Mouse (Mus musculus) CH12.LX (cell line): Measurements from ENCODE around the gene Prokr1. TPM values are rescaled to one million over a fixed set of nuclear protein-coding genes. Genes with fewer than 3 reads are reported as not detected.
"Not testable (repeated sequence)": the region's sequence is repeated elsewhere in the genome, so short reads cannot be mapped to it uniquely, and the experiment has no call there.

Source experiments
- DNase-seq: peaks from one replicate; pipeline ENCODE4 v3.0.0-alpha.2; 2013; ENCODE audit errors: extremely low read depth
- H3K27ac ChIP-seq: 2 replicates; pipeline ENCODE4 v1.5.1; 2012; ENCODE audit warnings: low read depth, mild to moderate bottlenecking, control low read depth, moderate library complexity; ENCODE audit not compliant: insufficient read depth
- H3K27me3 ChIP-seq: replicated peaks from 2 replicates; pipeline ENCODE3; 2012; ENCODE audit warnings: inconsistent platforms
- H3K36me3 ChIP-seq, 2 experiments: replicated peaks in 1 of 2; 2 replicates each; pipeline versions ENCODE3 to v1.6.1; 2012; ENCODE audit warnings: inconsistent platforms in 1 of 2, low read length in 1 of 2, mild to moderate bottlenecking in 1 of 2, mixed read lengths in 1 of 2, moderate library complexity in 1 of 2; ENCODE audit not compliant: control insufficient read depth in 1 of 2, insufficient read depth in 1 of 2
- H3K4me1 ChIP-seq, 2 experiments: 2 replicates each; pipeline ENCODE4 v1.6.1; 2012; ENCODE audit warnings: inconsistent platforms in 1 of 2, moderate library complexity in 1 of 2; ENCODE audit not compliant: insufficient read depth in 2 of 2, control insufficient read depth in 1 of 2
- H3K4me2 ChIP-seq: 2 replicates; pipeline ENCODE4 v1.6.1; 2012; ENCODE audit warnings: low read depth, mild to moderate bottlenecking, control low read depth; ENCODE audit not compliant: poor library complexity, insufficient read depth, severe bottlenecking
- H3K4me3 ChIP-seq, 3 experiments: fragments of 150-350 bp in 1 of 3; sonication (generic) in 1 of 3; replicated peaks in 1 of 3; 2 replicates each; pipeline versions ENCODE3 to v1.5.1; 2011 to 2012; ENCODE audit warnings: low read depth in 2 of 3, low read length in 2 of 3, mild to moderate bottlenecking in 2 of 3, moderate library complexity in 2 of 3, control low read depth in 1 of 3, improper control_type of control experiment in 1 of 3, inconsistent platforms in 1 of 3, mixed read lengths in 1 of 3; ENCODE audit not compliant: poor library complexity in 1 of 3
- H3K79me2 ChIP-seq: replicated peaks from 2 replicates; pipeline ENCODE4 v1.6.1; 2012; ENCODE audit warnings: mild to moderate bottlenecking, moderate library complexity; ENCODE audit not compliant: control insufficient read depth, poor library complexity, insufficient read depth, severe bottlenecking; ENCODE audit errors: extremely low read depth
- H3K9ac ChIP-seq: 2 replicates; pipeline ENCODE4 v1.6.1; 2012; ENCODE audit warnings: low read depth, mild to moderate bottlenecking, control low read depth, moderate library complexity; ENCODE audit not compliant: insufficient read depth
- H3K9me3 ChIP-seq: replicated peaks from 2 replicates; pipeline ENCODE3; 2012; ENCODE audit warnings: low read length, inconsistent platforms, mixed read lengths
- BHLHE40 ChIP-seq: IDR thresholded peaks from 2 replicates; pipeline ENCODE4 v1.6.1; 2011; ENCODE audit warnings: mild to moderate bottlenecking, low read depth, low read length, improper control_type of control experiment
- CTCF ChIP-seq, 2 experiments: IDR thresholded peaks in 1 of 2; conservative IDR thresholded peaks in 1 of 2; 2 replicates each; pipeline ENCODE4 v1.5.1; 2011 to 2012; ENCODE audit warnings: low read depth in 2 of 2, low read length in 2 of 2, improper control_type of control experiment in 1 of 2, inconsistent platforms in 1 of 2, mild to moderate bottlenecking in 1 of 2, moderate library complexity in 1 of 2
- ELF1 ChIP-seq: IDR thresholded peaks from 2 replicates; pipeline ENCODE4 v1.6.1; 2014; ENCODE audit warnings: low read depth, mild to moderate bottlenecking, inconsistent platforms, low read length, improper control_type of control experiment
- EP300 ChIP-seq: IDR thresholded peaks from 2 replicates; pipeline ENCODE4 v1.6.1; 2011; ENCODE audit warnings: low read length, improper control_type of control experiment
- ETS1 ChIP-seq: conservative IDR thresholded peaks from 2 replicates; pipeline ENCODE4 v1.6.1; 2012; ENCODE audit warnings: low read depth, mild to moderate bottlenecking, inconsistent platforms, low read length, improper control_type of control experiment, moderate library complexity
- GABPA ChIP-seq: IDR thresholded peaks from 2 replicates; pipeline ENCODE4 v1.6.1; 2012; ENCODE audit warnings: low read depth, low read length, improper control_type of control experiment, inconsistent platforms; ENCODE audit not compliant: insufficient replicate concordance
- HCFC1 ChIP-seq: IDR thresholded peaks from 2 replicates; pipeline ENCODE4 v1.6.1; 2012; ENCODE audit warnings: low read depth, mild to moderate bottlenecking, inconsistent platforms, low read length, improper control_type of control experiment
- MAX ChIP-seq: IDR thresholded peaks from 2 replicates; pipeline ENCODE4 v1.6.1; 2011; ENCODE audit warnings: low read length, improper control_type of control experiment
- MEF2A ChIP-seq: IDR thresholded peaks from 2 replicates; pipeline ENCODE4 v1.6.1; 2014; ENCODE audit warnings: low read depth, mild to moderate bottlenecking, inconsistent platforms, low read length, improper control_type of control experiment, borderline replicate concordance
- MYC ChIP-seq: IDR thresholded peaks from 2 replicates; pipeline ENCODE4 v1.6.1; 2011; ENCODE audit warnings: low read depth, mild to moderate bottlenecking, improper control_type of control experiment, low read length
- NELFE ChIP-seq: IDR thresholded peaks from 2 replicates; pipeline ENCODE4 v1.6.1; 2011; ENCODE audit warnings: low read depth, low read length, improper control_type of control experiment
- PAX5 ChIP-seq: IDR thresholded peaks from 2 replicates; pipeline ENCODE4 v1.6.1; 2012; ENCODE audit warnings: low read length, inconsistent platforms, mixed read lengths
- RAD21 ChIP-seq: IDR thresholded peaks from 2 replicates; pipeline ENCODE4 v1.6.1; 2011; ENCODE audit warnings: low read depth, mild to moderate bottlenecking, low read length, improper control_type of control experiment, moderate library complexity
- RCOR1 ChIP-seq: conservative IDR thresholded peaks from 2 replicates; pipeline ENCODE4 v1.6.1; 2012; ENCODE audit warnings: low read depth, mild to moderate bottlenecking, inconsistent platforms, low read length, improper control_type of control experiment
- SIN3A ChIP-seq: IDR thresholded peaks from 2 replicates; pipeline ENCODE4 v1.6.1; 2012; ENCODE audit warnings: low read length, improper control_type of control experiment, inconsistent platforms
- TCF12 ChIP-seq: IDR thresholded peaks from 2 replicates; pipeline ENCODE4 v1.6.1; 2014; ENCODE audit warnings: low read depth, mild to moderate bottlenecking, inconsistent platforms, low read length, improper control_type of control experiment
- ZC3H11A ChIP-seq: IDR thresholded peaks from 2 replicates; pipeline ENCODE4 v1.6.1; 2012; ENCODE audit warnings: low read depth, mild to moderate bottlenecking, inconsistent platforms, low read length, improper control_type of control experiment
- ZKSCAN1 ChIP-seq: IDR thresholded peaks from 2 replicates; pipeline ENCODE4 v1.6.1; 2012; ENCODE audit warnings: low read depth, inconsistent platforms, low read length, improper control_type of control experiment, borderline replicate concordance
- ZNF384 ChIP-seq: IDR thresholded peaks from 2 replicates; pipeline ENCODE4 v1.6.1; 2012; ENCODE audit warnings: low read depth, low read length, improper control_type of control experiment, inconsistent platforms
- dilution Hi-C: fragments of 300-500 bp; cut with MboI; formaldehyde crosslinking; loops from 2 replicates; pipeline ENCODE4 v1.14.3; 2020; ENCODE audit warnings: low sequenced_read_pairs; ENCODE audit not compliant: extremely low pct_unique_long_range_greater_than_20kb, extremely low pct_ligation_motif_present
- in situ Hi-C: fragments of 300-500 bp; cut with MboI; formaldehyde crosslinking; loops from 3 replicates; pipeline ENCODE4 v1.14.3; 2019; ENCODE audit warnings: low sequenced_read_pairs, low pct_ligation_motif_present, low pct_unique_long_range_greater_than_20kb, mixed read lengths
- polyA plus RNA-seq: library from polyadenylated mRNA; unstranded; fragments of >175 nt; gene quantifications from 2 replicates; pipeline ENCODE4 v1.2.1, GENCODE M21; 2012; ENCODE audit warnings: low read depth; ENCODE audit not compliant: insufficient read length
- total RNA-seq, 2 experiments: library from RNA; depleted of rRNA; stranded (reverse); fragments of 300-350 nt in 1 of 2; fragments of >200 nt in 1 of 2; gene quantifications; 2 replicates each; pipeline ENCODE4 v1.2.3; 2012 to 2014

The Prokr1 gene
- total and polyA plus RNA-seq, 3 experiments, result 0.08 TPM; not detected in 2

GRCm38 (mm10) chr6:87632176-87632575 is 41.6 kb upstream of the Prokr1 start:
- H3K27ac ChIP-seq, result no peak overlapping the region
- no peak overlapping the region for H3K9ac ChIP-seq
- H3K4me1 ChIP-seq, result no peaks in the 10 kb centered on the region
- no peak overlapping the region for H3K4me2 ChIP-seq
- peaks cover 0 to 17% of the 10 kb centered on the region in 2 experiments for H3K36me3 ChIP-seq
- H3K79me2 ChIP-seq, result no peaks in the 10 kb centered on the region
- H3K27me3 ChIP-seq, result no peaks in the 10 kb centered on the region
- in situ Hi-C loops (no loop called here), dilution Hi-C loops (no loop called here)
- TF ChIP-seq MYC, result no peak
- TF ChIP-seq PAX5, result no peak
- no peak for TF ChIP-seq RAD21
- no peak for TF ChIP-seq GABPA
- TF ChIP-seq NELFE, result no peak
- no peak for TF ChIP-seq RCOR1
- TF ChIP-seq SIN3A, result no peak
- TF ChIP-seq MEF2A, result no peak
- TF ChIP-seq ELF1, result no peak
- no peak for TF ChIP-seq CTCF (conservative IDR thresholded peaks at IDR 0.05 in 1 of 2, IDR thresholded peaks at IDR 0.05 in 1 of 2; ENCODE audit: low read depth in 2 of 2, low read length in 2 of 2)
- no peak for TF ChIP-seq EP300
- no peak for TF ChIP-seq BHLHE40
- no peak for TF ChIP-seq TCF12
- no peak for TF ChIP-seq ZNF384
- no peak for TF ChIP-seq HCFC1
- TF ChIP-seq ETS1, result no peak
- no peak for TF ChIP-seq ZC3H11A
- no peak for TF ChIP-seq MAX
- TF ChIP-seq ZKSCAN1, result no peak
- no peak overlapping the region for H3K4me3 ChIP-seq
- H3K9me3 ChIP-seq, result no peaks in the 10 kb centered on the region
- no peak for DNase-seq

GRCm38 (mm10) chr6:87628936-87629335 is 38.4 kb upstream of the Prokr1 start:
- H3K4me3 ChIP-seq, H3K9ac ChIP-seq, H3K4me1 ChIP-seq, in situ Hi-C loops, H3K79me2 ChIP-seq, DNase-seq, H3K27ac ChIP-seq, H3K27me3 ChIP-seq, H3K4me2 ChIP-seq, H3K9me3 ChIP-seq, dilution Hi-C loops: not testable (repeated sequence)
- H3K36me3 ChIP-seq, result peaks cover 0 to 11% of the 10 kb centered on the region in 2 experiments
